Mouse (Mus musculus) c-Kit-positive CD71-negative TER-119-negative erythroid progenitor cells, embryonic 14.5 days (primary cell): ENCODE results near the gene Zfp971.
"Not testable (repeated sequence)": the region's sequence is repeated elsewhere in the genome, so short reads cannot be mapped to it uniquely, and the experiment has no call there.

ENCODE experiments used
- DNase-seq: peaks from one replicate; pipeline ENCODE4 v3.0.0-alpha.2; 2013; ENCODE audit warnings: low read depth

The Zfp971 gene

DNA sequence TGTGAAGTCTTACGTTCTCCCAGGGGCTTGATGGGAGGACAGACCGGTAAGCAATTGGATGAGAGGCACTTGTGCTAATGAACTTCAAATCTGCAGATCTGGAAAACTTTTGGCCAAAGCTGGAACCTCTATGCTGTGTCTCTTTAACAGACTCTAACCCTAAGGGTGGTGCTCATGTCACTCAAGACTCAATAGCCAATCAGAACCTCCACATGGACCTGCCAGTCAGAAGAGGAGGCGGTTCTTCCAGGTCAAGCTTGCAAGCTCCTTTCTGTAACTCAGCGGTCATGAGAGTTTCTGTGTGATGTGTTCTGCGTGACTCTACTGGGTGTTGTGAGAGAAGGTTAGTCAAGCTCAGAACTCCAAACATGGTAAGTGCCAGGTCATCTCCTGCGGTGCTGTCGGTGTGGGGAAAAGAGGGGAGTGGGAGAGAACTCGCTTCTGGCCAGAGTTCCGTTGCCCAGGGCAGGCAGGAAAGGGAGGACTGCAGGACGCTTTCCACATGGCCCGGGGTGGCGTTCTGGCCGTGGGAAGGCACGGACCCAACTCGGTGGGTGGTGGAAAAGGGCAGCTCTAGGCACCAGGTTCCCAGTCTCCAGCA, at the start of gene Zfp971:
TSS of gene Zfp971 (plus strand) at position 274 of the 601 bp plus-strand sequence.
- DNase-seq: not testable (repeated sequence)

DNA sequence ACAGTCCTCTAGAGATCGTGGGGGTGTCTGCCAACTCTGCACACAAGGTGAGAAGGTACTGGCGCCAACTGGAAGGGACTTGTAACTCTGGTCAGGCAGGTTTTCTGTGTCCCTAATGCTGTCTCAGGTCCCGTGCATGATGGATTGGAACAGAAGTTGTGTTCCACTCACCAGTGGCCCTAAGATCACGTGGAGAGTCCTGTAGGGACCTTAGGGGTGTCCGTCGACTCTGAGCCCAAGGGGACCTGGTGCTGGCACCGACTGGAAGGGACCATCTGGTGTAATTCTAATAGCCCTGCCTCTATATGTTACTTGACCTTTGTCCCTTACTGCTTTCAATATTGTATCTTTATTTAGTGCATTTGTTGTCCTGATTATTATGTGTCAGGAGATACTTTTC, 48.3 kb upstream of the Zfp971 start:
- DNase-seq: not testable (repeated sequence)

DNA sequence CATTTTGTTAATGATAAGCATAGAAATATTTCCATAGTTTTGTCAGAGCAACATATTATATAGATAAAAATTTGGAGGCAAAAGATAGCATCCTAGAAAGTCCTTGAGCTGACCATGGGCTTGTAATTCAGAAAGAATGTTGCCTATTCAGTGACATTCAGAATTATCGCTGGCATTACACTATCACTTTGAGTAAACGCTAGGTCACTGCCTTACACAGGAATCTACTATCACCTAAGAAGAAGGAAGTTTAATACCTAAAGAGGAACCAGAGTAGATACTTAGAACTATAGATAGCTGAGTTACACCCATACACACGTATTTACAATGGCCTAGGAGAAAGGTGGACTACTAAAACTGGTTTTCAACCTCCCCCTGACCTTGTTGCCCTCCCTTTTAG, 3.6 kb upstream of the Zfp971 start:
- not testable (repeated sequence) for DNase-seq

DNA sequence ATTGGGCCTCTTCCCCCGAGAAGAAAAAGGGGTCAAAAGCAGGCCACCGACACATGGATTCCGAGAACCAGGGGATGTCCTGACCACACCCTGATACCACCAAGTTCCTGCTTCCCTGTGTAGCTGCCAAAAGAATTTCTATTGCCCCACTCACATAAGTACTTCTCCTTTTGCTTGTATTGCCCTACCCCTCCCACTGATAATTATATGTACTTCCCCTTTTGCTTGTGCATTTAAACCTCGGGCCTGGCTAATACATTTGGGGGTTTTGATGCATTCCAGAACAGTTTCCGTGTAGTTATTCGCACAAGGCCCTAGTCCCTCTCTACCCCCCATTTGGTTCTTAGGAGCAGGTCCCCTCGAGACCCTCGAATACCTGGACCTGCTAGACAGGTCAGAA, 2.3 kb upstream of the Zfp971 start:
- DNase-seq: peak; percentile 19

DNA sequence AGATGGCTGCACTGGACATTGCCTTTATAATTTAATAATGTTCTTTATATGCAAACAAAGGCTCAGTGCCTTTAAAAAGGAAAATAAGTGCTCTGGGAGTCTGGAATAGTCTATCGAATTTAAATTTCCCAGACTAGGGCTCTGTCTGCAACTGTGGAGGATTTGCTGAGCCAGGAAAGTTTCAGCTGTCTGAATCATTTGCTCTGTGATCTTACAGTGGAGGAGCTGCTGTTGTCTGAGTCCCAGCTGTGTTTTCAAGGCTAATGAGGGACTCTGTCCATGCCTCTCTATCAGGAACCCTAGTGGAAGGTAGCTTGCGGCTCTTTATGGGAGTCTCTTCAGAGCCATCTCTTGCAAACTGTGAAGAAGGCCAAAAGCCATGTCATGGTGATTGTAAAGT, 777 bp downstream of the Zfp971 start:
- DNase-seq: not testable (repeated sequence)

DNA sequence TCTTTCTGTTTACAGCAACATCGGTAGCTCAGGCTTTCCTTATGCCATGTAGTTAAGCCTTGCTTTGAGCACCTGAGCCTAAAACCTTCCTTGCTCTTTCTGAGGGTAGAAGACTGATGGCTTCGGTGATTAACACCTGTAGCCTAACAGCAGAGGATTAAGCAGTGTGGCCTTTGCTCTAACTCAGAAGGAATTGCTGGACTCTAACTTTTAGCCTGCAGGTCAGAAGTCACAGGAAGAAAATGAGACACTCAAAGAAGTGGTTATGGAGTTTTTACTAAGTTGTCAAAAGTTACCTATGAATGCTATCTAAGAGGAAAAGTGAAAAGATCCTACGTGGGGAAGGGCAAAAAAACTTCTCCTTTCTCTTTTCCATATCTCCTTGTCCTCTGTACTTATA, 4.5 kb downstream of the Zfp971 start:
- not testable (repeated sequence) for DNase-seq

DNA sequence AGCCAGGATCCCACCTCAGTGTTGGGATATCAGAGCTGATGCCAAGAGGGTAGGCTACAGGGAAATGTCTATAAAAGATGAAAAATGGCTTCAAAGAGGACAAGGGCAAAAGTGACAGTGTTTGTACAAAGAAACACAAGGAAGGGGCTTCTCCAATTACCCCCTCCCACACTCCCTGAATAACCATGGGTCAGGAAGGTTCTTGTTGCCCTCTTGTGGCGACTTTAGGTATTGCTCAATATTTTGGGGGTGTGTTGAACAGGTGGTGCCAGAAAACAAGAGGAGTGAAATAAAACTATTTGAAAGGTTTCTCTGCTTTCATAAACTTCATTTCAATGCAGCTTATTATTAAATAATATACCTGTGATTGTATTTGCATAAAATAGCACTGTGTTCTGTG, 35.1 kb downstream of the Zfp971 start:
- DNase-seq: peak; percentile 47

DNA sequence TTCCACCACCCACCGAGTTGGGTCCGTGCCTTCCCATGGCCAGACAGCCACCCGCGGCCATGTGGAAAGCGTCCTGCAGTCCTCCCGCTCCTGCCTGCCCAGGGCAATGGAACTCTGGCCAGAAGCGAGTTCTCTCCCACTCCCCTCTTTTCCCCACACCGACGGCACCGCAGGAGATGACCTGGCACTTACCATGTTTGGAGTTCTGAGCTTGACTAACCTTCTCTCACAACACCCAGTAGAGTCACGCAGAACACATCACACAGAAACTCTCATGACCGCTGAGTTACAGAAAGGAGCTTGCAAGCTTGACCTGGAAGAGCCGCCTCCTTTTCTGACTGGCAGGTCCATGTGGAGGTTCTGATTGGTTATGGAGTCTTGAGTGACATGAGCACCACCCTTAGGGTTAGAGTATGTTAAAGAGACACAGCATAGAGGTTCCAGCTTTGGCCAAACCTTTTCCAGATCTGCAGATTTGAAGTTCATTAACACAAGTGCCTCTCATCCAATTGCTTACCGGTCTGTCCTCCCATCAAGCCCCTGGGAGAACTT, 55.2 kb downstream of the Zfp971 start, which contains the start of gene Zfp931:
TSS of gene Zfp931 (minus strand) at position 311 of the 552 bp plus-strand sequence.
- not testable (repeated sequence) for DNase-seq
